9 mouse cellular contexts compared by ENCODE assay signal in genomic region chrX:104813704-104814103, GRCm38 (mm10). TPM values are rescaled to one million over a fixed set of nuclear protein-coding genes. Genes with fewer than 3 reads are reported as not detected.
"Had no signal": no experiment of that assay in that cellular context is flagged by ENCODE, and none has a peak within 500 bp of the region (broad histone marks: within the 10 kb centered on the region; RNA-seq: fewer than 3 reads in every experiment).

No protein-coding gene starts in this region.

RNA-seq across cellular contexts. Expression of gene Magee2, which starts 43.4 kb away (rescaled TPM):
- total RNA-seq: gastrocnemius, adult 18-20 months; gastrocnemius, adult 2 months; gastrocnemius, adult 8-10 months; gastrocnemius, postnatal 25 days; gastrocnemius, postnatal 36 days; heart, adult 18-20 months; heart, adult 2 months; heart, adult 8-10 months had no signal
- polyA plus RNA-seq: erythroblast, embryonic 14.5 days; heart, adult 2 months had no signal
